Mouse (Mus musculus) cerebellum, postnatal 14 days (tissue): ENCODE measurements at regions not wholly inside any gene's neighbourhood (a gene's known extent, or its start where the extent isn't known, plus 50 kb on each side); places are given as distances from the start of the nearest gene placed in this dataset.

Experiments
- DNase-seq, 2 experiments: peaks; one replicate each; pipeline ENCODE4 v3.0.0; 2021; ENCODE audit warnings: mixed read lengths in 2 of 2

DNA sequence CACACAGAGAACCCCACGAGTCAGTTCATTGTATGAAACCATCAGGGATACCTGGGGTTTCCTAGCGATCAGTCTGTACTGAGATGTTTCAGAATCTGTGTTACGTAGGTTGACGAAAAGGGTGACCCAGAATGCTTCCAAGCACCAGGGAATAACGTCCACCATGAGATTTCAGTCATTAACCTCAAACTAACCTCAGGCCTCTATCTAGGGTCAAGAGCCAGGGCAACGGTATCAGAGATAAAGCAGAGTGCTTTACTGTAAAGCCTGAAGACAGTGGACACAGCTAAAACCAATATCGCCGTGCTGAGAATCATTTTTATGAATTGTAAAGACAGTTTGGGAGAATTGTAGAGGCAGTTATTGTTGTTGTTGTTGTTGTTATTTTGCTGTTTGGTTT lies 52.9 kb upstream of the Errfi1 start:
- DNase-seq = no peak

DNA sequence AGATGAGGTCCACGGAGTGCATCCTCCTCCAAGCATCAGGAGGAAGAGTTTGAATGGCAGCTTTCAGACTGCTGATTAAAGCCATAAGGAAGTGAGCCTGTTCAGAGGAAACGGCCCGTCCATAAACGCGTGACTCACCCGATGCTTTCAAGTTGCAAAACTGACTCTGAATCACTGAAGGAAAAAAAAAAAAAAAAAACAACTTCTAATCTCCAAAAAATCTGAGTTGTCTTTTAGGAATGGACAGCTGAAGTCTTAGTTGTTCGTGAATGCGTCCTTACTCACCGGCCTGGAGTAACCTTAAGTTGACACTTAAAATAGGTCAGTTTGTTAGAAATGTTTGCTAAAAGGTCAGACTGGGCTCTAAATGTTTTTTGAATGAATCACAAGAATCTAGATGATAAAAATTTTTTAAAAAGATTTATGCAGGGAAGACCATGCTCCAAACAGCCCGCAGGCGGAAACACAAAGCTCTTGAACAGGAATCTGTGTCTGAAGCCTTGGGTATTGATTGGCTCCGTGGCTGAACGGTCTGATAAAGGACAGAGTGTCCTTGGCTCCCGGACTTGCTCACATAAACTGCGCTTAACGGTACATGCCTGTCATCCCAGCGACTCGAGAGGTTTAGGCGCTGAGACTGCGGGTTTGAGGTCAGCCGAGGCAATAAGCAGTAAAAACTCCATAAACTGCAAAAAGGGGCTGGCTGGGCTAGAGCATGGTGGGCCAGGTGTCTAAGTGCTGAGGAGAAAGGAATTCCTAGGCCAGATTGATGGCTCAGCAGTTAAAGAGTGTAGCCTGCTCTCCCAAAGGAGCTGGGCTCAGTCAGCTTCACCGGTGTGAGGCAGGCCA lies 53.9 kb upstream of the Errfi1 start:
- DNase-seq = no peak

DNA sequence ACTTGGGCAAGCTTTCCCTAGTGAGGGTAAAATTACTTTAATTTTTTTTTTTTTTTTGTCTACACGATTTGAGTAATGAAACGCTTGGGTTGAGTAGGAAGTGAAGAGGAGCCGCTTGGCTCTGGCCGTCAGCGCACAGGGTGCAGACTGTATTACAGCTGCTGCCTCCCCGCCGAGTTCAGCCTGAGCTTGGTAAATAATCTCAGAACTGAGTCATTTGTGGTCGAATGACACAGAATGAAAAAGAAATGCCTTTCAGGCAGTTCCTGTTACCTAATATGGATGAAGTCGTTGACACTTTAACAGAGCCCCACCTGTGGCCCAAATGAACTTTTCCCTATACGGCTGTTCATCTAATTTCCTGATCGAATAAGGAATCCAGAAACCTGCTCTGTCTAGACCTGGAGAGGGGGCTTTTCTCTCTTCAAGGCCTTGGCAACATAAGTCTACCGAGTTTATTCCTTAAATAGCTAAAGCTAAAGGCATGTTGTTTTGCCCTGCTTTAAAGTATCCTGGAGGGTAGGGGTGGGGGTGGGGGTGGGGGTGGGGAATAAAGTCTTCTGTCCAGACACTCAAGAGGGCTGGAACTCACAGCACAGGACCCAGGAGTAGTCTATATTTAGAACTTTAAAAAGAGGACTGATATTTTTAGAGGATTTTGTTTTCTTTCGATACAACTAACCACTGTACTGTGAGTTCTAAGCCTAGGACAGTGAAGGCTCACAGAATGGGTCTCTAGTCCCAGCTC lies 54.8 kb upstream of the Errfi1 start:
- no peak for DNase-seq

DNA sequence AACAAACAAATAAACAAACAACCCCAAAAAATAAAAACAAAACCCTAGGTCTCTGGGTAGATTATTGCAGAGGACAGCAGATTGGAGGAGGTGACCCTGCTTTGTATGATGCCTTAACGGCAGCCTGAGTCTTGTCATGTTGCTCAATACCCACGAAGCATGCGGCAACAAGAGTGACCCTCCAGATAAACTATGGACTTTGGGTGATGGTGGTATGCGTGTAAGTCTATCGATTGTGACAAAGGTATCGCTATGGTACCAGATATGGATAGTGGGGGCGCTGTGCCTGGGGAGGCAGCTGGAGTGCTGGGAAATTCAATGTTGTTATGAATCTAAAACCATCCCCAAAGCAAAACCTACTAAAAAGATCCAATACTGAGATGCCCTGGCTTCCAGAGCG lies 55.4 kb upstream of the Errfi1 start:
- DNase-seq = no peak

DNA sequence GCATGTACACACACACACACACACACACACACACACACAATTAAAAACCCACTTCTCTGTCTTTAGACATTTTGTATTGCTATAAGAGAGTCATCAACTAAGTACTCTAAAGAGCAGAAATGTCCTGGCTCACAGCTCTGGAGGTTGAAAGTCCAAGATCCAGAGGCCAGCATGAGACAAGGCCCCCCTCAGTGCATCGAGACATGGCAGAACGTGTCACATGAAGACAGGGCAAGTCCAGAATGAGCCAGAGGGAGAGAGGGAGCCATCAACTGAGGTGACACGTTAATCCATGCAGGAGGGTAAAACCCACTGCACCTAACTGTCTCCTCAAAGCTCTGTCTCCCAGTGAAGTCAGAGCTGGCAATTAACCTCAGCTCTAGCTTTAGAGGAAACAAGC lies 56.7 kb upstream of the Errfi1 start:
- DNase-seq = no peak

DNA sequence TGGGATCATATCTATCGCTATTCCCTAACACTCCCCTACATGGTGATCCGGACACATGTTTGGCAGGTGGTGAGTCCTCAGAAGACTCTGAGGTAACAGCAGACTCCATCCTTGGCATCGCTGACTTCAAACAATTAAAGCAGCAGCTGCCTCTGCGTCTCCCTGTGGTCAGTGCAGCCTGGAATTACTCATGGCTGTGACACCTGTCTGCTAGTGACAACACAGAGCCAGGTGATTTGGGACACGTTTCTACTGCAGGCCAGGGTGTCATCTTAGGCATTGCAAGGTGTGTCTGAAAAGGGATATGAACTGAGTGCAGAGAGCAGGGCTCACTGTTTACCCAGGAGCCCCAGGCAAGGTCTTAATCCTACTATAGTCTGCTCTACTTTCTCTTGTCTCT lies 58.8 kb upstream of the Errfi1 start:
- DNase-seq = peak; percentile 13 to 19

DNA sequence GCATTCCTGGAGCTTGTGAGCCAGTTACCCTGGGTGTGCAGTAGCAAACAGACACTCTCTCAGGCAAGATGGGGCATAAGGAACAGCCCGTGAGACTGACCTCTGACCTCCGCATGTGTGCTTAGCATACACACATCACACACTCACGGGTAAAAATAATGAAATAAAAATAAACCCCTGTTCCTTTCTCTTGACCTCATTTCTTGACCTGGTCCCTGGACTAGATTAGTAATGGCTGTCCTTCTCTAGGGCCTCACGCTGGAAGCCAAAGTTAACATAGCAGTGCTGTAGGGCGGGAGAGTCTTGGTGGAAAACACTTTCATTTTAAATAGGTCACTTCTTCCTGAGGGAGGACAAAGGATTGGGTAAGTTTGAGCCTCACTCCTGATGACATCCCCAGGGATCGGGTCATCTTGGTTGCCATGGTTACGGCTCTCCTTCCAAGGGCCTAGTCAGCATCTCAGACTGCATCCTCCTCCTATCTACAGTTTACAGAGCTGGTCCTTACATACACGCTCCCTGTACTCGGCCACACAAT lies 59.4 kb upstream of the Errfi1 start:
- DNase-seq = peak; percentile 28 to 33

DNA sequence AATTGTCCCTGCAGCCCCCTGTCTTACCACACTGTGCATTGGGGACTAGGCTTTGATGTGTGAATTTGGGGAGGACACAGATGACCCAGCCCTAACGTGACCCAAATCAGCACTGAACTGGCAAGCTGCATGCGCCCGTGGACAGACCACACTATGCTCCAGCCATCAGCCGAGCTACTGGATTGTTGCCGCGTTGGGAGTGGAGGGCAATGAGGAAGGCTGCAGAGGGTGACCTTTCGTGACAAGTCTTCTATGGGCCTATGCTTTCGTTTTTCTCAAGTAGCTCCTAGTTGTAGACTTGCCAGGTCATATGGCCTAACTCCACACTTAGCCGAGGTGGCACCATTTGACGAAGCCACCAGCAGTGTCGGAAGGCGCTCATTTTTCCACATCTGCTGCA lies 60.6 kb upstream of the Errfi1 start:
- DNase-seq = no peak

DNA sequence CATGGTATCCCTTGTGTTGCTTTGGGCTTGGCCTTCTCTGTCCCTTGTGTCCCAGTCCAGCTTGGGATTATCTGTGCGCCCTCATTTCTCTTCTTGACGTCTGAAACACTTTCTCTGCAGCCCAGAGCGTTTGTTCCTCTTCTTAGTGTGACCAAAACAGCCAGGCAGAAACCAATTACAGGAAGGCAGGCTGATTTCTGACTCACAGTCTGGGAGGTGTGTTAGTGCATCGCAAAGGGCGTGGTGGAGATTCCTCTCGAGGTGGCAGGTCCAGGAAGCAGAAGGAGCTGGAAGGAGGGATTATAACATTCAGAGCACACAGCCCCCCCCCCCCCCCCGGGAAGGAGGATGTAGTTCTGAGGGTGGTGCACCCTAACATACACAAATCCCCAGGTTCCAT lies 64.6 kb upstream of the Errfi1 start:
- DNase-seq = no peak

DNA sequence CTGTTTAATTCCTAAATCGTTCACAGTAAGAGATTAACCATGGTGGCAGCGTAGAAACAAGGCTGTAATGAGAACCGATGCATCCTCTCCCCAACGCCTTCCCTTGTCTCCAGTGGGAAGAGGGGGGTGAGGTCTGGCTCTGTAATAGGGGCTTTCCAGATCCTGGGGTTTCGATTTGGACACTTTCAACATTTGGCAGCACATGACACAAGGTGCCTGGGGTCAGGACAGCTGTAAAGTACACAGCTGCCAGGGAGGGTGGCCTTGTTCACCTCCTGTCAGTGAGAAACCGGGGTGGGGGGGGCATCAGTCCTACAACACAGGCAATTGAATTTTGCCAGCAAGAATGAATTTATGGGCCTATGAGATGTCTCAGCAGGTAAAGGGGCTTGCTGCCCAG lies 66.6 kb upstream of the Errfi1 start:
- DNase-seq = no peak

DNA sequence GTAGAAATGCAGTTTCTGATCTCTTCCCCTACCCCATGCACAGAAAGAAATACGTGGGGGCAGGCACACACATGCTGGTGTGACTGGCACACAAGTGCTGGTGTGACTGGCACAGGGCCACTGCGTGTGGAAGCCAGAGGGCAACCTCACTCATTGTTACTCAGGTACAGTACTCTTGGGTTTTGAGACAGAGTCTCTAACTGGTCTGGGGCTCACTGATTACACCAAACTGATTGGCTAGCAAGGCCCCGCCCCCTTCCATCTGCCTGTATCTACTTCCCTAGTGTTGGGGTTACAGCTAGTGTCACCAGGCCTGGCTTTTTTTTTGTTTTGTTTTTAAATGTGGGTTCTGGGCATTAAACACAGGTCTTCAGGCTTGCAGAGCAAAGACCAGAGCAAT lies 67.1 kb upstream of the Errfi1 start:
- no peak for DNase-seq

DNA sequence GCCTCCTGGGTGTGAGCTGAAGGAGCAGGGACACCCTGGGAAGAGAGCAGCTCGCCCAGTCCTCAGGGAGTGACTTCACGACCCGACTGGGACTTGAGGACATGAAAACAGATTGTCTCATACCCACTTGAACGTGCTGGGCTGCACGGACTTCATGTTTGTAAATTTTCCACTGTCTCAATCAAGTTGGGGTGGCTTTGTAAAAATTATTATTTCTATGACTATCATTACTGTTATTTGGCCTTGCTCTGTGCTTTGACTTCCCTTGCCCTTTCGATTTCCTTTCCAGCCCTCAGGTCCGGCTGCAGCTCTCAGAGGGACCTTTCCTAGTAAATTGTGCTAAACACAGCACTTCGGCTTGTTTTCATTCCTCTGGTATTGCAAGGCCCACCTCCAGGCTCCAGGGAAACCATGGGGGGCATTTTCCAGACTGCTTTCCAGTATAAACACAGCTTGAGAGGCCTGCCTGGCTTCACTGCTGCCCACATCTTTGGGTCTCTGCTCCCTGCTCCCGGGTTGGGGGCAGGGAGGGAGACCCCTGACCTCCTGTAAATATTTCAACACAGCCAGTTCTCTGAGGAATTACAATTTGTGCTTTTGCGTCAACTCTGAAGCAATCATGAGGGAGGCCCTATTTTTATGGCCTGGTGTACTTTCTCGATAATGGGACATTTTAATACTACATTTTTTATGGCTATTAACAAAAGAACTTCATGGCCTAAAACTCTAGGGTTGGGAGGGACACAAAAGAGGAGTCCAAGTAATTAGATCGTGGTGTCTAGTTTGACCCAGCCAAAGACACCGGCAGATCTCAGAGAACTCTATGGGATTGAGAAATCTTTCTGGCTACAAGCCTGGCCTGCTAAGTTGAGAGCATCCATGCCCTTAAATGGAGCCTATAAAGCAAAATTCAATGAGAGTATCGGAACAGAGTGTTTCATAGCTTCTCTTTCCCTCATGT lies 68.9 kb upstream of the Errfi1 start:
- no peak for DNase-seq

DNA sequence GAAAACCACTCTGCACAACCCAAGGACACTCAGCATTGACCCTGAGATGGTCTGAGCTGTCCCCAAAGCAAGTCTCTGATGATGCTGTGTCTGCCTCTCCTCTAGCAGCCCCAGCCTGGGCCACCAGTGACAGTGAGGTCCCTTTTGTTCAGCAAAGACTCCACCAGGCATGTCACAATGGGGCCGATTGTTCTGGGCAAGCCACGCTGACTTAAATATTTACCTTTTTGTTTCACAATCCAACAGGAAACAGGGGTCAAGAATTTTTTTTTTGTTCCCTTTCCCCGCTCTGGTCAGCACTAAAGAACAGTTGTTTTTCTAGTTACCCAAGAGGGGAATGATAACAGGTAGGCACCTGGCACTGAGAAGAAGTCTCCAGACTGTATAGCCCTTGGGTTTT lies 72.4 kb upstream of the Errfi1 start:
- DNase-seq = no peak

DNA sequence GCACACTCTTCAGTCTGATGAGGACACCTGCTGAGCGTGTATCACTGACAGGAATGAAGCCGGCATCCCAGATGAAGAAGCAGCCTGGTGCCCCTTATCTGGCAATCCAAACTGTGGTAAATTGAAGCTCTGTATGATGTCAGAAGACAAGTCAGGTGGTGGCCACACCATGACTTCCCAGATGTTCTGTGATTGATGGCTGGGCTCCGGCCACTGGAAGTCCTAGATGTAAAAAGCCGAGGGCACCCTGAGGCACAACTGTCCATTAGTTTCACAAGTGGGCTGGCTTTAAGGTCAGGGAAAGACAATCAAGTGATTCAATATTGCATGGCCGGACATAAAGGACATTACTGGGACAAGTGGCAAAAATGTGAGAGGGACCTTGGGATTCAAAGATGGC lies 74.4 kb upstream of the Errfi1 start:
- DNase-seq = no peak

DNA sequence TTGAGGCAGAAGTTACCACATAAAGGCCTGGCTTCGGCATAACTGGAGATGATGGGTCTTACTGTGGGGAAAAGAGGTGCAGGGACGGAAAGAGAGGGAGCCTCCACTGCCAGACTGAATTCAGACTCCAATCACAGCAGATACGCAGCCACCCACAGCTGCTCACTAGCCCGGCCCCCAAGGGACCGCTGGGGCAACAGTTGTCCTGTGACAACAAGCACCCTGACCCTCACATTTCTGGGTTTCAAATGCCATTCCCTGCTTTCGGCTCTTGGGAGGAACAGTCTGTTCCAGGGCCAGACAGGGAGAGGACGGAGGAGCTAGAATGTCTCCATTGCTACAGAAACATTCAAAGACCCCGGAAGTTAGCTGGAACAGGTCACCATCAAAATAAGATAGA lies 75.0 kb upstream of the Errfi1 start:
- DNase-seq = no peak

DNA sequence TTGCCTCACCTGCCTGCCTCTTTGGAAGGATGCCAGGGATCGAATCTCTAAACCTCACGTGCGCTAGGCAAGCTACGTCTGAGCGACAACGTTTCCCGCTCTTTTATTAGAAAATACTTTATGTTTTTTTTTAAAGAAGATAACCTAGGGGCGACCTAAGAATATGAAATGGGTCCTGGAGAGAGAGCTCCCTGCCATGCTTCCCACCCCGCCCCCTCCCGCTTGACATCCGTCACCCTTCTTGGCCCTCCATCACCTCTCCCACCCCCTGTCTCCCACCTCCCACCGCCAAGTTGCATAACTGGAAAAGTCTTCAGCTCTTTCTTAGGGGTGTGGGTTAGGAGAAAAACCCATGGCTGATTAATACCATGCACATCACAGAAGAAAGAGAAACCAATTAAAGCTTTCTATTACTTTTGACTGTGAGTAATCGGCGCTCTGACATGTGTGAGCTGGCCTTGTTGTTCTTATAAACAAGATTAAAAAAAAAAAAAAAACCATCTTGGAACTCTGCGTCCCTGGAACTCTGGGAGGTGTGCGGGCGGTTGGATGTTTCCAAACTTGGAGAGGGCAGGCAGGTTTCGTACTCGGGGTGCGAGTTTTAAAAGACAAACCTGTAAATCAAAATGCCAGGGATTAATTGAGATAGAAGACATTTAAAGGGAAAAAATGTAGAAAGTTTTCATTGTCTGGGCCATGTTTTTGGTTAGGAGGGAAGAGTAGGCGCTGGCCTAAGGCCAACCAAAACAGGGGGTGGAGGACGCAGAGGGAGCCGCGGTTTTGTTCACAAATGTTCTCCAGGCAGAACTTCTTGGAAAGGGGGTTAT lies 77.8 kb upstream of the Errfi1 start:
- no peak for DNase-seq

DNA sequence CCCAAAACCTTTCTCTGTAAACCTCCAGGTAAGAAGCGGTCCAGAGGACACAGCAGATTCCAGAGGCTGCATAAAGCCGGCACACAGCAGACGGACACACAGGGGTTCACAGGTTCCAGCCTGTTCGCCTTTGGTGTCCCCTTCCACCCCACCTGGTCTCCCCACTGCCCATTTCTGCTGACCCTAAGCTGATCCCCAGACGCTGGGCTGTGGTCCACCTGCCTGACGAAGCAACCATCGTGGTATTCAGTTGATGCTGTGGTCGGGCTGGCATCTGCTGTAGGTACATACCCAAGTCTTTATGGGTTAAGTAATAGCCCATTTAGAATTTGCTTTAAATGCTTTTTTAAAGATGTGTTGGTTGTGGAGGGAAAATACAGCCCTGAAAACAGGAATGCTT lies 78.4 kb upstream of the Errfi1 start:
- no peak for DNase-seq

DNA sequence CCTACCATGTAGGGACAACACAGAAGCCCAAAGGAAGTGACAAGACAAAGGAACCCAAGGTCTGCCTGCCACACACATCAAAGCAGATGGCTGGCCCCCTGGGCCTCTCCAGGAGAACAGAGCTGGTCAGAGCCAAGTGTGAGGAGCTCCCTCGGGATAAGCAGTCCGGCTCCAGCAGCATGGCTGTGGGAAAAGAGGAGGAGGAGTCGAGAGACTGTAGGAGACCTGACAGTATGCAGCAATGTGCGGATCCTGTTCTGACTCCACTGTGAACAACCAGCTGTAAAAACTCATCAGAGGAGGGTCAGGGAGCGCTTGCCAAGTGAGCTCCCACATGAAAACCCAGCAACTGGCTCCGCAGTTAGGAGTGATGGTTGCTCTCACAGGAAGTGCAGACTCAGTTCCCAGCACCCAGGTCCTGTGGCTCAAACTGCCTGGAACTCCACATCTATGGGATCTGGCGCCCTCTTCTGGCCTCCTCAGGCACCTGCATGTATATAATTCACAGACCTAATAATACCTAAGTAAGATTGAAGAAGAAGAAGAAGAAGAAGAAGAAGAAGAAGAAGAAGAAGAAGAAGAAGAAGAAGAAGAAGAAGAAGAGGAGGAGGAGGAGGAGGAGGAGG lies 79.3 kb upstream of the Errfi1 start:
- no peak for DNase-seq

DNA sequence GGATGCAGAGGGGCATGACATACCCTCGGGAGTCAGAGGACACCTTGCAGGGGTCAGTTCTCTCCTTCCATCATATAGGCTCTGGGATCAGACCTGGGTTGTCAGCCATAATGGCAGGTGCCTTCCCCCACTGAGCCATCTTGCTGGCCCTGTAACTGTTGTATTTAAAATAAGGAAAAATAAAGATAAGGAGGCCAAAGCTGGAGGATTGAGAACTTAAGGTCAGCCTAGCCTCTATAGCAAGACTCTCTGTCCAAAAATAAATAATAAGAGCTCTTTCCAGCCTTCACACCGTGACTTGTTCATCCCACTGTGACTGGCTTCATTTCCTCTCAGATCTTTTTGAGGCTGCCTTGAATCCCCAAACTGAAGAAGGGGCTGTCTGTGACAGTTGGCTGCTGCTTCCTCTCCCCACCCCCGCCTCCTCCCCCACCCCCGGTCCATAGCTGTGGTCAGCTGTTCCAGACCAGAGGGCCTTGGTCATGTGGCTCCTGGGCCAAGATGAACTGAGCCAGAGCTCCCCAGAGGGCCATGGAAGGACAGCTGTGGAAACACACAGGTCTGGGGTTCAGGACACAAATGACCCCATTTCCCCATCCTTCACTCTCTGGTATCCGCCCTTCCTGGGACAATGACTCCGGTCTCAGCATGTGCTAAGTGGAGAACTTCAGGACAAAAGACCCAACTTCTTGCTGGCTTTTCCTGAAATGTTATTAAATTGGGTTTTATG lies 81.6 kb upstream of the Errfi1 start:
- no peak for DNase-seq

DNA sequence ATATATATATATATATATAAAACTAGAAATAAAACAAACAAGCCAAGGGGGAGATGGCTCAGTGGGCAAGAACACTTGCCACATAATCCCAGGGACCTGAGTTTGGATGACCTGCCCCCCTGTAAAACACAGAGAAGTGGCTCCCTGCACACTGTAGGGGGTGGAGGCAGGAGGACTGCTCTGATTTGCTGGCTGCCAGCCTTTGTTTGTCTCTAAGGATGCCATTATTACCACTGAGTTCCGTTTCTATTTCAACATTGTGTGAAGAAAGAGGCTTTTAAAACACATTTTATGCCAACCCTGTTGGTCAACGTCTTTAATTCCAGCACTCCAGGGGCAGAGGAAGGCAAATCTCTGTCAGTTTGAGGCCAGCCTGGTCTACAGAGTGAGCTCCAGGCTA lies 82.2 kb upstream of the Errfi1 start:
- DNase-seq = no peak

DNA sequence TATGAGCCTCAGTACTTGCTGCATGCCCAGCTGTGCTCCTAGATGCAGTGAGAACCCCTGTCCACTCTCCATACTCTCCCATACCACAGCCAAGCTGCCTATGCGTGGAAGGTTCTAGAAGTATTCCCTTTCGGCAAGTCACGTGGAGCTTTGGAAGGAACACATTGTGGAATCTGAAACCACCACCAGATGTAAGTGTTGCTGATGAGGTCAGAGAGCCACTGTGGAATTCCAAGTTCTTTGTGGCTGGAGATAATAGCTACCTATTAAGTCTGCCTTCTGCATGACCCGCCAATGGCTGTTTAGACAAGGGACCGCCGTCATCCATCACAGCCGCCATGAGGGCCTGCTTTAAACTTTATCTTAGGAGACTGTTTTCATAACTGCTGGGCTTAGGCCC lies 84.7 kb upstream of the Errfi1 start:
- no peak for DNase-seq
